Mouse (Mus musculus): ENCODE results near the gene Tenm4.

- TF ChIP-seq CTCF (IDR thresholded peaks at IDR 0.05; ENCODE audit: low read depth): no peak
- TF ChIP-seq EP300 (IDR thresholded peaks at IDR 0.05; ENCODE audit: low read depth): no peak
These were observed 295.7 kb downstream of the Tenm4 start for GRCm38 (mm10) chr7:96466761-96467160.

Measured in liver, embryonic 14.5 days (tissue).